In the genomic region with DNA sequence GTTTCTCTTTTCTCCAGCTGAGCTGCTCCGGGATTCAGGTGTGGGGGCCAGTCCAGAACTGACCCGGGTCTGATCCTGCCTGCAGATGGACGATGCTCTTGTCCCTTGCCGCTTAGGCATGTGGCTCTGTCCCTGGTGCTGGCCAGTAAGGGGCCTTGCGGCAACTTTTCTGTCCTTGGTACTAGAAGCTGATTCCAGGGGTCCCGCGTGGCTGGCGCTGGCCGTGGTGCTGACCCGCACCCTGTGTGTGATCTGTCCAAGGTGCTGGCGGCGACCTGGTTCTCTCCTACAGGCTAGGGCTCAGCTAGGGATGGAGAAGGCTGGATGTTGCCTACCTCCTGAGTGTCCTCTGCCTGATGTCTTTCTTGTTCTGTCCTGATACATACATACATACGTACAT, we compare ENCODE assay signal across 9 mouse cellular contexts. TPM values are rescaled to one million over a fixed set of nuclear protein-coding genes. Genes with fewer than 3 reads are reported as not detected.
A peak's percentile ranks its signal among the peaks of the same experiment; 100 is the strongest.
DNase-seq lines count a peak whose midpoint lies in the region; ATAC-seq lines count a peak whose summit lies in the region.
"Had no signal": no experiment of that assay in that cellular context is flagged by ENCODE, and none has a peak within 500 bp of the region (broad histone marks: within the 10 kb centered on the region; RNA-seq: fewer than 3 reads in every experiment).

No protein-coding gene starts in this region.

- intact Hi-C loops in left cerebral cortex, postnatal 14 days (cut with DNase I), result no loop called here

- H3K27me3 ChIP-seq in hindbrain, embryonic 10.5 days (ENCODE audit: insufficient read depth, poor library complexity, severe bottlenecking), result no peaks in the 10 kb centered on the region
- H3K27me3 ChIP-seq in hindbrain, embryonic 12.5 days, result no peaks in the 10 kb centered on the region
- H3K27me3 ChIP-seq in heart, embryonic 15.5 days, result no peaks in the 10 kb centered on the region
- H3K27me3 ChIP-seq in midbrain, embryonic 15.5 days (replicated peaks), result no peaks in the 10 kb centered on the region
- H3K27me3 ChIP-seq in hindbrain, embryonic 14.5 days (ENCODE audit: control insufficient read depth, insufficient read depth, low read length), result no peaks in the 10 kb centered on the region
- H3K27me3 ChIP-seq: hindbrain, embryonic 15.5 days had no signal

- H3K9ac ChIP-seq in hindbrain, embryonic 12.5 days, result no peak overlapping the region
- H3K9ac ChIP-seq in heart, embryonic 15.5 days, result no peak overlapping the region
- no peak overlapping the region for H3K9ac ChIP-seq in midbrain, embryonic 15.5 days
- H3K9ac ChIP-seq in hindbrain, embryonic 14.5 days, result no peak overlapping the region
- H3K9ac ChIP-seq: hindbrain, embryonic 15.5 days had no signal

- 28% methylated on average over 13 of the region's 13 CpGs for WGBS in hindbrain, embryonic 10.5 days
- WGBS in hindbrain, embryonic 12.5 days, result 34% methylated on average over 13 of the region's 13 CpGs
- 15% methylated on average over 13 of the region's 13 CpGs for WGBS in heart, embryonic 15.5 days
- 31% methylated on average over 13 of the region's 13 CpGs for WGBS in midbrain, embryonic 15.5 days
- WGBS in hindbrain, embryonic 14.5 days, result 34% methylated on average over 13 of the region's 13 CpGs

- peak; percentile 82 for DNase-seq in hindbrain, embryonic 10.5 days (ENCODE audit: low spot score)
- DNase-seq in R1 (ENCODE audit: low read depth, low spot score), result peak; percentile 84
- peak; percentile 51 for DNase-seq in lung, postnatal 14 days
- DNase-seq in left cerebral cortex, postnatal 14 days (ENCODE audit: low spot score in 2 of 2), result no peak
- DNase-seq in hindbrain, embryonic 14.5 days (ENCODE audit: low spot score), result no peak

- H3K27ac ChIP-seq in hindbrain, embryonic 10.5 days, result no peak overlapping the region
- H3K27ac ChIP-seq in hindbrain, embryonic 12.5 days, result no peak overlapping the region
- H3K27ac ChIP-seq in heart, embryonic 15.5 days, result no peak overlapping the region
- H3K27ac ChIP-seq in midbrain, embryonic 15.5 days, result no peak overlapping the region
- H3K27ac ChIP-seq in hindbrain, embryonic 14.5 days, result no peak overlapping the region
- H3K27ac ChIP-seq: hindbrain, embryonic 15.5 days had no signal

- H3K4me3 ChIP-seq in hindbrain, embryonic 10.5 days, result no peak overlapping the region
- H3K4me3 ChIP-seq in hindbrain, embryonic 12.5 days, result no peak overlapping the region
- no peak overlapping the region for H3K4me3 ChIP-seq in heart, embryonic 15.5 days
- H3K4me3 ChIP-seq in midbrain, embryonic 15.5 days, result no peak overlapping the region
- H3K4me3 ChIP-seq in hindbrain, embryonic 14.5 days (replicated peaks; ENCODE audit: low read length), result no peak overlapping the region
- H3K4me3 ChIP-seq: hindbrain, embryonic 15.5 days had no signal

- H3K36me3 ChIP-seq in hindbrain, embryonic 10.5 days, result peaks cover 84% of the 10 kb centered on the region
- peaks cover 72% of the 10 kb centered on the region for H3K36me3 ChIP-seq in hindbrain, embryonic 12.5 days
- peaks cover 41% of the 10 kb centered on the region for H3K36me3 ChIP-seq in heart, embryonic 15.5 days
- peaks cover 38% of the 10 kb centered on the region for H3K36me3 ChIP-seq in midbrain, embryonic 15.5 days (replicated peaks)
- peaks cover 78% of the 10 kb centered on the region for H3K36me3 ChIP-seq in hindbrain, embryonic 14.5 days (replicated peaks; ENCODE audit: control insufficient read depth, insufficient read depth)

- no peaks in the 10 kb centered on the region for H3K4me1 ChIP-seq in hindbrain, embryonic 10.5 days (replicated peaks)
- H3K4me1 ChIP-seq in hindbrain, embryonic 12.5 days, result no peaks in the 10 kb centered on the region
- H3K4me1 ChIP-seq in heart, embryonic 15.5 days (replicated peaks), result no peaks in the 10 kb centered on the region
- no peaks in the 10 kb centered on the region for H3K4me1 ChIP-seq in midbrain, embryonic 15.5 days
- no peaks in the 10 kb centered on the region for H3K4me1 ChIP-seq in hindbrain, embryonic 14.5 days (replicated peaks; ENCODE audit: control insufficient read depth, insufficient read depth, low read length)
- H3K4me1 ChIP-seq: hindbrain, embryonic 15.5 days had no signal

- no peaks in the 10 kb centered on the region for H3K9me3 ChIP-seq in hindbrain, embryonic 10.5 days
- no peaks in the 10 kb centered on the region for H3K9me3 ChIP-seq in hindbrain, embryonic 12.5 days (replicated peaks)
- H3K9me3 ChIP-seq in heart, embryonic 15.5 days (replicated peaks), result no peaks in the 10 kb centered on the region
- no peaks in the 10 kb centered on the region for H3K9me3 ChIP-seq in midbrain, embryonic 15.5 days
- H3K9me3 ChIP-seq in hindbrain, embryonic 14.5 days (ENCODE audit: control insufficient read depth, low read length), result no peaks in the 10 kb centered on the region
- H3K9me3 ChIP-seq: hindbrain, embryonic 15.5 days had no signal

- no peak for ATAC-seq in hindbrain, embryonic 12.5 days (ENCODE audit: low FRiP score)
- ATAC-seq in heart, embryonic 15.5 days (replicated peaks; ENCODE audit: insufficient number of reproducible peaks, insufficient read depth, low FRiP score, low read depth), result peak; percentile 24
- no peak for ATAC-seq in midbrain, embryonic 15.5 days (replicated peaks)
- ATAC-seq in hindbrain, embryonic 14.5 days (ENCODE audit: low FRiP score), result no peak

- no peak overlapping the region for H3K4me2 ChIP-seq in hindbrain, embryonic 12.5 days (replicated peaks)
- no peak overlapping the region for H3K4me2 ChIP-seq in heart, embryonic 15.5 days
- H3K4me2 ChIP-seq in midbrain, embryonic 15.5 days, result no peak overlapping the region
- H3K4me2 ChIP-seq in hindbrain, embryonic 14.5 days (replicated peaks), result no peak overlapping the region
- H3K4me2 ChIP-seq: hindbrain, embryonic 15.5 days had no signal

RNA-seq across cellular contexts. Expression of gene Tas1r3, which starts 3.8 kb away (rescaled TPM):
- polyA plus RNA-seq in hindbrain, embryonic 10.5 days (2016; fragmentation: Nextera tagmentation; extraction: Ambion mirVana), result 0.37 and 0.41 TPM in 2 replicates
- 0.53 and 0.65 TPM in 2 replicates for polyA plus RNA-seq in hindbrain, embryonic 12.5 days (2016; fragmentation: Nextera tagmentation; extraction: Ambion mirVana)
- 0.14 TPM in 2 replicates for polyA plus RNA-seq in heart, embryonic 15.5 days (2015; fragmentation: Nextera tagmentation; extraction: Ambion mirVana)
- total RNA-seq in left cerebral cortex, postnatal 14 days (2021), result under 1 TPM; 0.20 to 0.27 TPM
- 0.61 and 0.72 TPM in 2 replicates for polyA plus RNA-seq in midbrain, embryonic 15.5 days (2015; fragmentation: Nextera tagmentation; extraction: Ambion mirVana)
- polyA plus RNA-seq in hindbrain, embryonic 14.5 days (2014; fragmentation: Nextera tagmentation; extraction: Ambion mirVana), result 0.40 and 0.41 TPM in 2 replicates

RNA-seq across cellular contexts. Expression of gene Cptp, which starts 9.9 kb away (rescaled TPM):
- polyA plus RNA-seq in hindbrain, embryonic 10.5 days (2016; fragmentation: Nextera tagmentation; extraction: Ambion mirVana), result 22.0 and 24.8 TPM in 2 replicates
- 18.5 and 18.6 TPM in 2 replicates for polyA plus RNA-seq in hindbrain, embryonic 12.5 days (2016; fragmentation: Nextera tagmentation; extraction: Ambion mirVana)
- 7.8 and 10.3 TPM in 2 replicates for polyA plus RNA-seq in heart, embryonic 15.5 days (2015; fragmentation: Nextera tagmentation; extraction: Ambion mirVana)
- 10 to 100 TPM; 28.8 to 29.7 TPM for total RNA-seq in left cerebral cortex, postnatal 14 days (2021)
- 28.1 and 29.1 TPM in 2 replicates for polyA plus RNA-seq in midbrain, embryonic 15.5 days (2015; fragmentation: Nextera tagmentation; extraction: Ambion mirVana)
- polyA plus RNA-seq in hindbrain, embryonic 14.5 days (2014; fragmentation: Nextera tagmentation; extraction: Ambion mirVana), result 33.5 TPM in 2 replicates

RNA-seq across cellular contexts. Expression of gene Ints11, which starts 10.0 kb away (rescaled TPM):
- 103 and 104 TPM in 2 replicates for polyA plus RNA-seq in hindbrain, embryonic 10.5 days (2016; fragmentation: Nextera tagmentation; extraction: Ambion mirVana)
- polyA plus RNA-seq in hindbrain, embryonic 12.5 days (2016; fragmentation: Nextera tagmentation; extraction: Ambion mirVana), result 74.9 and 76.3 TPM in 2 replicates
- polyA plus RNA-seq in heart, embryonic 15.5 days (2015; fragmentation: Nextera tagmentation; extraction: Ambion mirVana), result 27.3 and 41.4 TPM in 2 replicates
- total RNA-seq in left cerebral cortex, postnatal 14 days (2021), result 10 to 100 TPM; 34.4 to 38.4 TPM
- polyA plus RNA-seq in midbrain, embryonic 15.5 days (2015; fragmentation: Nextera tagmentation; extraction: Ambion mirVana), result 80.6 and 83.6 TPM in 2 replicates
- polyA plus RNA-seq in hindbrain, embryonic 14.5 days (2014; fragmentation: Nextera tagmentation; extraction: Ambion mirVana), result 69.6 and 71.4 TPM in 2 replicates

RNA-seq across cellular contexts. Expression of gene Dvl1, which starts 12.1 kb away (rescaled TPM):
- polyA plus RNA-seq in hindbrain, embryonic 10.5 days (2016; fragmentation: Nextera tagmentation; extraction: Ambion mirVana), result 4.3 and 5.1 TPM in 2 replicates
- polyA plus RNA-seq in hindbrain, embryonic 12.5 days (2016; fragmentation: Nextera tagmentation; extraction: Ambion mirVana), result 18.6 and 20.0 TPM in 2 replicates
- polyA plus RNA-seq in heart, embryonic 15.5 days (2015; fragmentation: Nextera tagmentation; extraction: Ambion mirVana), result 8.1 and 12.2 TPM in 2 replicates
- 10 to 100 TPM; 81.5 to 81.6 TPM for total RNA-seq in left cerebral cortex, postnatal 14 days (2021)
- 30.9 and 37.0 TPM in 2 replicates for polyA plus RNA-seq in midbrain, embryonic 15.5 days (2015; fragmentation: Nextera tagmentation; extraction: Ambion mirVana)
- polyA plus RNA-seq in hindbrain, embryonic 14.5 days (2014; fragmentation: Nextera tagmentation; extraction: Ambion mirVana), result 13.6 and 15.6 TPM in 2 replicates

RNA-seq across cellular contexts. Expression of gene Mxra8, which starts 19.8 kb away (rescaled TPM):
- 56.1 and 56.7 TPM in 2 replicates for polyA plus RNA-seq in hindbrain, embryonic 10.5 days (2016; fragmentation: Nextera tagmentation; extraction: Ambion mirVana)
- 40.6 and 40.7 TPM in 2 replicates for polyA plus RNA-seq in hindbrain, embryonic 12.5 days (2016; fragmentation: Nextera tagmentation; extraction: Ambion mirVana)
- polyA plus RNA-seq in heart, embryonic 15.5 days (2015; fragmentation: Nextera tagmentation; extraction: Ambion mirVana), result 72.7 and 91.4 TPM in 2 replicates
- 10 to 100 TPM in 1 of 2 experiments, 1 to 10 TPM in 1; 9.0 to 14.0 TPM for total RNA-seq in left cerebral cortex, postnatal 14 days (2021)
- polyA plus RNA-seq in midbrain, embryonic 15.5 days (2015; fragmentation: Nextera tagmentation; extraction: Ambion mirVana), result 23.4 and 32.6 TPM in 2 replicates
- 24.5 and 25.8 TPM in 2 replicates for polyA plus RNA-seq in hindbrain, embryonic 14.5 days (2014; fragmentation: Nextera tagmentation; extraction: Ambion mirVana)

Comparison
In these comparisons a context has a peak if more than half of its experiments do, and no peak if none do; other contexts are left out.
1. DNase-seq: peak in hindbrain, embryonic 10.5 days (single experiment), R1 (single experiment) and lung, postnatal 14 days (single experiment); none in left cerebral cortex, postnatal 14 days (0 of 2) and hindbrain, embryonic 14.5 days (single experiment).